Mouse (Mus musculus): Measurements from ENCODE around the gene Popdc2. TPM values are rescaled to one million over a fixed set of nuclear protein-coding genes. Genes with fewer than 3 reads are reported as not detected.

The Popdc2 gene
- polyA plus RNA-seq, 1 experiment from 2014 or later, result 1.0 TPM

DNA sequence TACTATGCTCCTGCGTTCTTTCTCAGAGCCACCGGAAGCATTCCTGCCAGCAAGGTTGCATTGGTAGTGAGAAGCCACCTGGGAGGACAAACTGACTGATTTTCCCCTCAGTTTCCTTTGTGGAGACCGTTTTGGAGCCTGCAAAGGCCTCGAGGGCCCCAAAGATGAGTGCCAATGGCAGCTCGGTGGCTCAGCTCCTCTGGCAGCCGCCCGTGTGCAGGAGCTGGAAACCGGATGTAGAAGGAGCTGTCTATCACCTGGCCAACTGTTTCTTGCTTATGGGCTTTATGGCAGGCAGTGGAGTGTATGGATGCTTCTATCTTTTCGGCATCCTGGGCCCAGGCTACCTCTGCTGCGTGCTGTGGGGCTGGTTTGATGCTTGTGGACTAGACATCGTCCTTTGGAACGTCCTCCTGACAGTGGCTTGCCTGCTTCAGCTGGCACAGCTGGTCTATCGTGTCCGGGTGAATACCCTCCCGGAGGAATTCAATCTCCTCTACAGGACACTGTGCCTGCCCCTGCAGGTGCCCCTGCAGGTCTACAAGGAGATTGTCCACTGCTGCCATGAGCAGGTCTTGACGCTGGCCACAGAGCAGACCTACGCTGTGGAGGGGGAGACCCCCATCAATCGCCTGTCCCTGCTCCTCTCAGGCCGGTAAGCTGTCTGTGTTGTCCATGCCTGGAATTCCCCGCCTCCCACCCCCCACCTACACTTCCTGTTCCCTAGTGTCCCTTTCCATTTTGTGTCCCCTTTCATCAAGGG, 665 bp downstream of the Popdc2 start:
- ATAC-seq (ENCODE audit: low FRiP score) (no peak), DNase-seq (ENCODE audit: low spot score) (no peak)
- H3K4me3 ChIP-seq (ENCODE audit: low read depth, low read length), result no peak overlapping the region
- no peaks in the 10 kb centered on the region for H3K36me3 ChIP-seq (ENCODE audit: control insufficient read depth, insufficient read depth, low read length)
- H3K4me2 ChIP-seq (replicated peaks; ENCODE audit: low read depth, low read length), result no peak overlapping the region; the same call in 1 of the 2 replicates
- H3K27ac ChIP-seq (ENCODE audit: low read depth, low read length), result no peak overlapping the region
- H3K27me3 ChIP-seq (ENCODE audit: control insufficient read depth, insufficient read depth, low read length), result no peaks in the 10 kb centered on the region
- no peaks in the 10 kb centered on the region for H3K4me1 ChIP-seq (replicated peaks; ENCODE audit: control insufficient read depth, insufficient read depth, low read length)
- H3K9me3 ChIP-seq (ENCODE audit: control insufficient read depth, low read length), result no peaks in the 10 kb centered on the region
- WGBS, result 83% methylated on average over 20 of the region's 20 CpGs
- H3K9ac ChIP-seq (ENCODE audit: low read depth, low read length), result no peak overlapping the region

DNA sequence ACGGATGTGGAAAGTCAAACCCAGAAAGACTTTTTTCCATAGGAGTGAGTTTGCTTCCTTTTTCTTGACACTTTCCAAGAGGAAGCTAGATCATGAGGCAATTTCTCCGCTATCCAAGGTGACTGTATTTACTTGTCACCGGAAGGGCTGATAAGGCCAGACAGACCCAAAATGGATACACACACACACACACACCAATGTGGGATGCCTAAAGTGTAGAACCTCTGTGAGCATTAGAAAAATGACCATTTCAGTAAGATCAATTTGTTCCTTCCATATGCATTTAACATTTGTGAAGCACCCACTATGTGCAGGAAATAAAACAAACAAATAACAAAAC, 1.2 kb downstream of the Popdc2 start:
- Histone ChIP-seq H3K4me2 (replicated peaks; ENCODE audit: low read depth, low read length) (no peak overlapping the region), H3K27ac (ENCODE audit: low read depth, low read length) (no peak overlapping the region), H3K4me3 (ENCODE audit: low read depth, low read length) (no peak overlapping the region), H3K27me3 (ENCODE audit: control insufficient read depth, insufficient read depth, low read length) (no peaks in the 10 kb centered on the region), H3K36me3 (ENCODE audit: control insufficient read depth, insufficient read depth, low read length) (no peaks in the 10 kb centered on the region), H3K9ac (ENCODE audit: low read depth, low read length) (no peak overlapping the region), H3K9me3 (ENCODE audit: control insufficient read depth, low read length) (no peaks in the 10 kb centered on the region), H3K4me1 (replicated peaks; ENCODE audit: control insufficient read depth, insufficient read depth, low read length) (no peaks in the 10 kb centered on the region)
- no peak for DNase-seq (ENCODE audit: low spot score)
- no peak for ATAC-seq (ENCODE audit: low FRiP score)
- 88% methylated on average over 3 of the region's 3 CpGs for WGBS

DNA sequence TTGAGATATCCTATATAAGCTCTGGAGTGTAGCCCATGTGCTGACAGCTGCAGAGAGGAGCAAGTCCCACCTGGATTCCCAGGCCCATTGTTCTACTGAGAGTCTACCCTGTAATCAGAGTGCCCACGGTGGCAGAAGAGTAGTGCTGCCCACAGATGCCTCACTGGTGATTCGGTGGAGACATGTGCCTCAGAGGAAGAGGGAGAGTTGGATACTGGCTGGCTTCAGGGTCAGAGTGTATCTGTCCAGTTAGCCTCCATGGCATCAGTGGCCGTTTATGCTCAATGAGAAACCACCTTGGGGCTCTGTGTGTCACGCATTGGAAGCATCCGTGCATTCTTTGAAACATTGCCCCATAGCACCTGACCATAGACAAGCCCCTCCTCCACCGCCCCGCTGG, 1.6 kb downstream of the Popdc2 start:
- Histone ChIP-seq H3K4me2 (replicated peaks; ENCODE audit: low read depth, low read length) (no peak overlapping the region), H3K9ac (ENCODE audit: low read depth, low read length) (no peak overlapping the region), H3K9me3 (ENCODE audit: control insufficient read depth, low read length) (no peaks in the 10 kb centered on the region), H3K4me3 (ENCODE audit: low read depth, low read length) (no peak overlapping the region), H3K27ac (ENCODE audit: low read depth, low read length) (no peak overlapping the region), H3K36me3 (ENCODE audit: control insufficient read depth, insufficient read depth, low read length) (no peaks in the 10 kb centered on the region), H3K27me3 (ENCODE audit: control insufficient read depth, insufficient read depth, low read length) (no peaks in the 10 kb centered on the region), H3K4me1 (replicated peaks; ENCODE audit: control insufficient read depth, insufficient read depth, low read length) (no peaks in the 10 kb centered on the region)
- DNase-seq (ENCODE audit: low spot score) (no peak), ATAC-seq (ENCODE audit: low FRiP score) (no peak)
- 88% methylated on average over 7 of the region's 7 CpGs for WGBS

GRCm38 (mm10) chr16:38365390-38365789, 3.4 kb downstream of the Popdc2 start:
- ATAC-seq (ENCODE audit: low FRiP score) (no peak), DNase-seq (ENCODE audit: low spot score) (no peak)
- Histone ChIP-seq H3K9ac (ENCODE audit: low read depth, low read length) (no peak overlapping the region), H3K4me1 (replicated peaks; ENCODE audit: control insufficient read depth, insufficient read depth, low read length) (no peaks in the 10 kb centered on the region), H3K27me3 (ENCODE audit: control insufficient read depth, insufficient read depth, low read length) (no peaks in the 10 kb centered on the region), H3K36me3 (ENCODE audit: control insufficient read depth, insufficient read depth, low read length) (no peaks in the 10 kb centered on the region), H3K4me3 (ENCODE audit: low read depth, low read length) (no peak overlapping the region), H3K4me2 (replicated peaks; ENCODE audit: low read depth, low read length) (no peak overlapping the region), H3K9me3 (ENCODE audit: control insufficient read depth, low read length) (no peaks in the 10 kb centered on the region), H3K27ac (ENCODE audit: low read depth, low read length) (no peak overlapping the region)
- 89% methylated on average over 10 of the region's 10 CpGs for WGBS

GRCm38 (mm10) chr16:38366231-38366630, 4.2 kb downstream of the Popdc2 start:
- ATAC-seq (ENCODE audit: low FRiP score), result no peak
- Histone ChIP-seq H3K4me2 (replicated peaks; ENCODE audit: low read depth, low read length) (no peak overlapping the region), H3K4me3 (ENCODE audit: low read depth, low read length) (no peak overlapping the region), H3K9me3 (ENCODE audit: control insufficient read depth, low read length) (no peaks in the 10 kb centered on the region), H3K27ac (ENCODE audit: low read depth, low read length) (no peak overlapping the region), H3K27me3 (ENCODE audit: control insufficient read depth, insufficient read depth, low read length) (no peaks in the 10 kb centered on the region), H3K4me1 (replicated peaks; ENCODE audit: control insufficient read depth, insufficient read depth, low read length) (no peaks in the 10 kb centered on the region), H3K36me3 (ENCODE audit: control insufficient read depth, insufficient read depth, low read length) (no peaks in the 10 kb centered on the region), H3K9ac (ENCODE audit: low read depth, low read length) (no peak overlapping the region)
- WGBS, result 92% methylated on average over 4 of the region's 4 CpGs
- DNase-seq (ENCODE audit: low spot score), result no peak

GRCm38 (mm10) chr16:38368336-38368735, 6.3 kb downstream of the Popdc2 start:
- no peak overlapping the region for H3K4me2 ChIP-seq (replicated peaks; ENCODE audit: low read depth, low read length)
- DNase-seq (ENCODE audit: low spot score) (no peak), ATAC-seq (ENCODE audit: low FRiP score) (no peak)
- H3K4me3 ChIP-seq (ENCODE audit: low read depth, low read length), result no peak overlapping the region
- no peaks in the 10 kb centered on the region for H3K4me1 ChIP-seq (replicated peaks; ENCODE audit: control insufficient read depth, insufficient read depth, low read length)
- H3K27me3 ChIP-seq (ENCODE audit: control insufficient read depth, insufficient read depth, low read length), result no peaks in the 10 kb centered on the region
- H3K9ac ChIP-seq (ENCODE audit: low read depth, low read length), result no peak overlapping the region
- no peak overlapping the region for H3K27ac ChIP-seq (ENCODE audit: low read depth, low read length)
- WGBS, result 70% methylated on average over 10 of the region's 10 CpGs
- H3K36me3 ChIP-seq (ENCODE audit: control insufficient read depth, insufficient read depth, low read length), result no peaks in the 10 kb centered on the region
- no peaks in the 10 kb centered on the region for H3K9me3 ChIP-seq (ENCODE audit: control insufficient read depth, low read length)

DNA sequence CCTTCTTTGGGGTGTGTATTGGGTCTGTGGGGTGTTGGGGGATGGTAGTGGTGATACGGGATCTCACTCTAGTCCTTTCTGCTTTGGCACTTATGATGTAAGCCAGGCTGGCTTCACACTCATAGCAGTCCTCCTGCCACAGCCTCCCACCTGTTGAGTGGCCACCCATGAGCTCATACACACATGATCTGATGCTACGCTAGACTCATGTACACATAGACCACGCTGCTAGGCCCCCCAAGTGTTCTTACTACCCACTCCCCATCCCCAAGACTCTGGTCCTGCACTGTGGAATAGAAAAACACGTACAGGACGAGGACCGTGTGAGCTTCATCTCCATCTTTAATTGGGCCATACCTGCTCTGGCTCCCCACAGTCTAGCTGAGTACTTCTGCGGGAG, 7.0 kb downstream of the Popdc2 start:
- Histone ChIP-seq H3K27me3 (ENCODE audit: control insufficient read depth, insufficient read depth, low read length) (no peaks in the 10 kb centered on the region), H3K4me1 (replicated peaks; ENCODE audit: control insufficient read depth, insufficient read depth, low read length) (no peaks in the 10 kb centered on the region), H3K9me3 (ENCODE audit: control insufficient read depth, low read length) (no peaks in the 10 kb centered on the region), H3K4me3 (ENCODE audit: low read depth, low read length) (no peak overlapping the region), H3K36me3 (ENCODE audit: control insufficient read depth, insufficient read depth, low read length) (no peaks in the 10 kb centered on the region), H3K9ac (ENCODE audit: low read depth, low read length) (no peak overlapping the region), H3K4me2 (replicated peaks; ENCODE audit: low read depth, low read length) (no peak overlapping the region), H3K27ac (ENCODE audit: low read depth, low read length) (no peak overlapping the region)
- ATAC-seq (ENCODE audit: low FRiP score) (no peak), DNase-seq (ENCODE audit: low spot score) (no peak)
- 89% methylated on average over 7 of the region's 7 CpGs for WGBS

GRCm38 (mm10) chr16:38369431-38369830, 7.4 kb downstream of the Popdc2 start:
- Histone ChIP-seq H3K4me3 (ENCODE audit: low read depth, low read length) (no peak overlapping the region), H3K9me3 (ENCODE audit: control insufficient read depth, low read length) (no peaks in the 10 kb centered on the region), H3K27ac (ENCODE audit: low read depth, low read length) (no peak overlapping the region), H3K9ac (ENCODE audit: low read depth, low read length) (no peak overlapping the region), H3K27me3 (ENCODE audit: control insufficient read depth, insufficient read depth, low read length) (no peaks in the 10 kb centered on the region), H3K36me3 (ENCODE audit: control insufficient read depth, insufficient read depth, low read length) (no peaks in the 10 kb centered on the region), H3K4me1 (replicated peaks; ENCODE audit: control insufficient read depth, insufficient read depth, low read length) (no peaks in the 10 kb centered on the region), H3K4me2 (replicated peaks; ENCODE audit: low read depth, low read length) (no peak overlapping the region)
- no peak for DNase-seq (ENCODE audit: low spot score)
- no peak for ATAC-seq (ENCODE audit: low FRiP score)
- 86% methylated on average over 8 of the region's 8 CpGs for WGBS

GRCm38 (mm10) chr16:38369992-38370484, 8.0 kb downstream of the Popdc2 start:
- Histone ChIP-seq H3K9me3 (ENCODE audit: control insufficient read depth, low read length) (no peaks in the 10 kb centered on the region), H3K4me2 (replicated peaks; ENCODE audit: low read depth, low read length) (no peak overlapping the region), H3K27ac (ENCODE audit: low read depth, low read length) (no peak overlapping the region), H3K27me3 (ENCODE audit: control insufficient read depth, insufficient read depth, low read length) (no peaks in the 10 kb centered on the region), H3K36me3 (ENCODE audit: control insufficient read depth, insufficient read depth, low read length) (no peaks in the 10 kb centered on the region), H3K4me1 (replicated peaks; ENCODE audit: control insufficient read depth, insufficient read depth, low read length) (no peaks in the 10 kb centered on the region), H3K4me3 (ENCODE audit: low read depth, low read length) (no peak overlapping the region), H3K9ac (ENCODE audit: low read depth, low read length) (0 out of 2 replicates have a peak overlapping the region, but pooled peaks have one; percentile 7)
- 82% methylated on average over 4 of the region's 4 CpGs for WGBS
- ATAC-seq (ENCODE audit: low FRiP score), result no peak
- DNase-seq (ENCODE audit: low spot score), result no peak

Measured in hindbrain, embryonic 11.5 days (tissue).